Mouse (Mus musculus) C2C12 (cell line): ENCODE measurements around the gene Cdipt. TPM values are rescaled to one million over a fixed set of nuclear protein-coding genes. Genes with fewer than 3 reads are reported as not detected.

Experiments used
- H3K27me3 ChIP-seq: one replicate; pipeline ENCODE4 v1.6.1; 2011; ENCODE audit not compliant: control insufficient read depth, insufficient read depth, insufficient read length
- H3K36me3 ChIP-seq: one replicate; pipeline ENCODE4 v1.6.1; 2011; ENCODE audit not compliant: control insufficient read depth, insufficient read depth
- H3K4me3 ChIP-seq: one replicate; pipeline ENCODE4 v1.5.1; 2011; ENCODE audit warnings: mild to moderate bottlenecking, control low read depth; ENCODE audit not compliant: poor library complexity, insufficient read depth, severe bottlenecking
- H3K79me2 ChIP-seq: one replicate; pipeline ENCODE4 v1.6.1; 2011; ENCODE audit not compliant: control insufficient read depth, insufficient read depth
- H3K79me3 ChIP-seq: one replicate; pipeline ENCODE4 v1.6.1; 2011; ENCODE audit warnings: low read depth, control low read depth
- H3ac ChIP-seq: one replicate; pipeline ENCODE3; 2011; ENCODE audit warnings: low read depth; ENCODE audit not compliant: control insufficient read depth, insufficient read length
- CEBPB ChIP-seq: IDR thresholded peaks from one replicate; pipeline ENCODE4 v1.6.1; 2011; ENCODE audit warnings: low read depth, mild to moderate bottlenecking, control low read depth, moderate library complexity
- CTCF ChIP-seq: IDR thresholded peaks from one replicate; pipeline ENCODE4 v1.5.1; 2011; ENCODE audit not compliant: control insufficient read depth, insufficient read depth, insufficient read length
- FOSL1 ChIP-seq: IDR thresholded peaks from one replicate; pipeline ENCODE4 v1.8.0; 2011; ENCODE audit warnings: mild to moderate bottlenecking, low read length; ENCODE audit not compliant: poor library complexity, insufficient read depth, severe bottlenecking
- MAX ChIP-seq: IDR thresholded peaks from one replicate; pipeline ENCODE4 v1.6.1; 2011; ENCODE audit warnings: mild to moderate bottlenecking, control low read depth
- MYOD1 ChIP-seq: IDR thresholded peaks from one replicate; pipeline ENCODE4 v1.6.1; 2011; ENCODE audit warnings: low read depth; ENCODE audit not compliant: control insufficient read depth, insufficient read length
- MYOG ChIP-seq: IDR thresholded peaks from one replicate; pipeline ENCODE4 v1.6.1; 2011; ENCODE audit not compliant: control insufficient read depth, insufficient read length; ENCODE audit errors: extremely low read depth
- USF1 ChIP-seq: IDR thresholded peaks from one replicate; pipeline ENCODE4 v1.6.1; 2011; ENCODE audit warnings: low read depth, mild to moderate bottlenecking, control low read depth, moderate library complexity
- polyA plus RNA-seq: library from polyadenylated mRNA; unstranded; fragments of >200 nt; fragmentation: generic; extraction: Trizol; gene quantifications from one replicate; pipeline ENCODE4 v1.2.1, GENCODE M21; 2012; ENCODE audit warnings: missing spikeins

Cdipt gene
- polyA plus RNA-seq, 1 experiment, result 115 TPM

- peaks cover 24% of the 10 kb centered on the region for H3K36me3 ChIP-seq
These were observed 42.2 kb downstream of the Cdipt start for GRCm38 (mm10) chr7:127017950-127018345.

GRCm38 (mm10) chr7:127018416-127019305 is 42.9 kb downstream of the Cdipt start:
- Histone ChIP-seq H3K79me2 (peaks cover 32% of the 10 kb centered on the region), H3K79me3 (peaks cover 14% of the 10 kb centered on the region), H3K36me3 (peaks cover 24% of the 10 kb centered on the region), H3ac (no peak overlapping the region), H3K27me3 (no peaks in the 10 kb centered on the region), H3K4me3 (no peak overlapping the region)
- no peak for TF ChIP-seq CEBPB
- no peak for TF ChIP-seq MYOD1
- TF ChIP-seq CTCF, result no peak
- TF ChIP-seq MYOG, result no peak
- TF ChIP-seq USF1, result no peak
- TF ChIP-seq MAX, result no peak
- no peak for TF ChIP-seq FOSL1

More at GRCm38 (mm10) chr7:127017950-127018345, 42.2 kb downstream of the Cdipt start:
- Histone ChIP-seq H3ac (no peak overlapping the region), H3K79me2 (peaks cover 32% of the 10 kb centered on the region), H3K27me3 (no peaks in the 10 kb centered on the region), H3K79me3 (peaks cover 15% of the 10 kb centered on the region), H3K4me3 (no peak overlapping the region)
- no peak for TF ChIP-seq MAX
- no peak for TF ChIP-seq FOSL1
- no peak for TF ChIP-seq USF1
- TF ChIP-seq MYOG, result no peak
- no peak for TF ChIP-seq CEBPB
- no peak for TF ChIP-seq MYOD1
- no peak for TF ChIP-seq CTCF

- Histone ChIP-seq H3K36me3 (peaks cover 31% of the 10 kb centered on the region), H3K4me3 (no peak overlapping the region), H3K27me3 (no peaks in the 10 kb centered on the region), H3K79me3 (peaks cover 16% of the 10 kb centered on the region), H3K79me2 (peaks cover 32% of the 10 kb centered on the region), H3ac (no peak overlapping the region)
- TF ChIP-seq USF1 (no peak), FOSL1 (no peak), MAX (no peak)
These were observed 43.7 kb downstream of the Cdipt start for GRCm38 (mm10) chr7:127019306-127019960.

- Histone ChIP-seq H3K36me3 (peaks cover 35% of the 10 kb centered on the region), H3ac (no peak overlapping the region), H3K79me2 (peaks cover 34% of the 10 kb centered on the region), H3K79me3 (peaks cover 22% of the 10 kb centered on the region), H3K4me3 (no peak overlapping the region), H3K27me3 (no peaks in the 10 kb centered on the region)
- no peak for TF ChIP-seq MYOG
- no peak for TF ChIP-seq CTCF
- no peak for TF ChIP-seq USF1
- TF ChIP-seq CEBPB, result no peak
- TF ChIP-seq MAX, result no peak
- no peak for TF ChIP-seq FOSL1
- no peak for TF ChIP-seq MYOD1
These were observed 44.3 kb downstream of the Cdipt start for GRCm38 (mm10) chr7:127020031-127020430.

GRCm38 (mm10) chr7:127020491-127020890 is 44.8 kb downstream of the Cdipt start:
- Histone ChIP-seq H3ac (no peak overlapping the region), H3K79me2 (peaks cover 34% of the 10 kb centered on the region), H3K79me3 (peaks cover 23% of the 10 kb centered on the region), H3K4me3 (no peak overlapping the region), H3K27me3 (no peaks in the 10 kb centered on the region), H3K36me3 (peaks cover 30% of the 10 kb centered on the region)
- TF ChIP-seq FOSL1 (no peak), CTCF (no peak), MAX (no peak), MYOD1 (no peak), MYOG (no peak), CEBPB (no peak), USF1 (no peak)
